Mouse (Mus musculus) c-Kit-positive CD71-negative TER-119-negative erythroid progenitor cells, embryonic 14.5 days (primary cell): ENCODE measurements around the gene Catsperg1.
A peak's percentile ranks its signal among the peaks of the same experiment; 100 is the strongest.
"Not testable (repeated sequence)": the region's sequence is repeated elsewhere in the genome, so short reads cannot be mapped to it uniquely, and the experiment has no call there.

Source experiments
- DNase-seq: peaks from one replicate; pipeline ENCODE4 v3.0.0-alpha.2; 2013; ENCODE audit warnings: low read depth

Gene Catsperg1

GRCm38 (mm10) chr7:29213675-29214082, at the start of gene Catsperg1:
TSS of gene Catsperg1 (minus strand) at chr7:29214035.
- no peak for DNase-seq

GRCm38 (mm10) chr7:29262151-29262550, 48.3 kb upstream of the Catsperg1 start:
- DNase-seq = no peak

GRCm38 (mm10) chr7:29259781-29260730, 46.2 kb upstream of the Catsperg1 start:
- DNase-seq = no peak

- no peak for DNase-seq
Observed at GRCm38 (mm10) chr7:29257368-29257767, 43.5 kb upstream of the Catsperg1 start.

- DNase-seq = no peak
Observed at GRCm38 (mm10) chr7:29255875-29256274, 42.0 kb upstream of the Catsperg1 start.

- no peak for DNase-seq
Observed at GRCm38 (mm10) chr7:29253842-29254241, 40.0 kb upstream of the Catsperg1 start.

GRCm38 (mm10) chr7:29251166-29251565, 37.3 kb upstream of the Catsperg1 start:
- no peak for DNase-seq

- DNase-seq = no peak
Observed at GRCm38 (mm10) chr7:29248261-29248841, 34.5 kb upstream of the Catsperg1 start, which contains the start of gene 2200002D01Rik. TSS of gene 2200002D01Rik (minus strand) at chr7:29248466.

GRCm38 (mm10) chr7:29247706-29248105, 33.9 kb upstream of the Catsperg1 start:
- DNase-seq = no peak

- DNase-seq = peak; percentile 70
Observed at GRCm38 (mm10) chr7:29247314-29247700, 33.5 kb upstream of the Catsperg1 start.

GRCm38 (mm10) chr7:29246619-29247313, 32.9 kb upstream of the Catsperg1 start:
- no peak for DNase-seq

- no peak for DNase-seq
Observed at GRCm38 (mm10) chr7:29246015-29246414, 32.2 kb upstream of the Catsperg1 start.

GRCm38 (mm10) chr7:29244732-29245416, 31.0 kb upstream of the Catsperg1 start:
- DNase-seq = no peak

- peak; percentile 99 for DNase-seq
Observed at GRCm38 (mm10) chr7:29238019-29238967, 24.5 kb upstream of the Catsperg1 start, which contains the start of gene Yif1b. TSS of gene Yif1b (plus strand) at chr7:29238329.

GRCm38 (mm10) chr7:29237596-29237995, 23.8 kb upstream of the Catsperg1 start:
- not testable (repeated sequence) for DNase-seq

- DNase-seq = no peak
Observed at GRCm38 (mm10) chr7:29236593-29236992, 22.8 kb upstream of the Catsperg1 start.

- no peak for DNase-seq
Observed at GRCm38 (mm10) chr7:29234661-29235060, 20.8 kb upstream of the Catsperg1 start.

GRCm38 (mm10) chr7:29233745-29234144, 19.9 kb upstream of the Catsperg1 start:
- no peak for DNase-seq

- DNase-seq = no peak
Observed at GRCm38 (mm10) chr7:29232247-29233013, 18.6 kb upstream of the Catsperg1 start, which contains the start of gene Kcnk6. TSS of gene Kcnk6 (minus strand) at chr7:29232515.

- no peak for DNase-seq
Observed at GRCm38 (mm10) chr7:29231517-29231916, 17.7 kb upstream of the Catsperg1 start.
